Mouse (Mus musculus): Measurements from ENCODE around the gene Fam129a.

Fam129a gene

DNA sequence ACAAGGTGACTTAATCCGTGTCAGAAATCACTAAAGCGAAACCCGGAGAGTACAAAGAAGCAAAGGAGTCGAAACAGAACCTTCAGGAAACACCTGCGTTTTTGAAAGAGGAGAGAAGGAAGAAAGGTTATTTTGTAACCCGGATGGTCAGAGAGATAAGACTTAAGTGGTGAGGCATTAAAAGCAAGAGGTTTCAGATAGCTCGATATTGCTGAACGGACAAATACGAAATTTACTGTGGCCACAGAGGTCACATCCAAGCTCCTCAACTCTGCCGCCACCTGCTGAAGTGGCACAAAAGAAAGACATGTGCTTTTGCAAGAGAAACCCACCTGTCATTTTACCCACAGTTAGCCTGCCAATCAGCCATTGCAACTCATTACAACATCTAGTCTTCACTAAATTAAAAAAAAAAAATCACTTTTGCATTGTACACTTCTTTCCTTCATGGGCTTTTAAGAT is 183.1 kb downstream of the Fam129a start:
- DNase-seq: peak; percentile 25 to 26

GRCm38 (mm10) chr1:151754881-151755659 is 184.1 kb downstream of the Fam129a start, which contains the start of gene Edem3:
Gene Edem3 (plus strand): TSS chr1:151755371.
- DNase-seq: peak; percentile 92 to 96

- no peak for DNase-seq
Observed at GRCm38 (mm10) chr1:151755660-151756424, 184.9 kb downstream of the Fam129a start.

- no peak for DNase-seq
Observed at GRCm38 (mm10) chr1:151756425-151756728, 185.4 kb downstream of the Fam129a start.

GRCm38 (mm10) chr1:151758301-151758700 is 187.3 kb downstream of the Fam129a start:
- no peak for DNase-seq

- no peak for DNase-seq
Observed at GRCm38 (mm10) chr1:151758991-151759390, 188.0 kb downstream of the Fam129a start.

DNA sequence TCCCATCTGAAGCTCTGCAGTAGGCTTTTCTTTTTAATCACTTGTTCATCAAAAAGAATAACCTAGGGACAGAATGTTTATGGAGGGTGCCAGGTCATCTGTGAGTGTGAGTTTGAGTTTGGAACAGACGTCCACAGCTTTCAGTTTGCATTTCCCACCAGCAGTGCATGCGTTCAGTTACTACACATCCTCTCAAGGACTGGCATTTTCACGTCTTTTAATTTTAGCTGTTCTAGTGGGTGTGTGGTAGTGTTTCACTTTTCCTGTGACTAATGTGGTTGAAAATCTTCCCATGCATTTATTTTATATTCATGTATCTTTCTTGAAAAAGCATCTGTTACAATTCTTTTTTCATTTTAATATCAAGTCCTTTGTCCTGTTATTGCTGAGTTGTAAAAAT is 193.2 kb downstream of the Fam129a start:
- DNase-seq: no peak

GRCm38 (mm10) chr1:151766166-151766565 is 195.2 kb downstream of the Fam129a start:
- no peak for DNase-seq

GRCm38 (mm10) chr1:151766976-151767654 is 196.1 kb downstream of the Fam129a start:
- DNase-seq: no peak

DNA sequence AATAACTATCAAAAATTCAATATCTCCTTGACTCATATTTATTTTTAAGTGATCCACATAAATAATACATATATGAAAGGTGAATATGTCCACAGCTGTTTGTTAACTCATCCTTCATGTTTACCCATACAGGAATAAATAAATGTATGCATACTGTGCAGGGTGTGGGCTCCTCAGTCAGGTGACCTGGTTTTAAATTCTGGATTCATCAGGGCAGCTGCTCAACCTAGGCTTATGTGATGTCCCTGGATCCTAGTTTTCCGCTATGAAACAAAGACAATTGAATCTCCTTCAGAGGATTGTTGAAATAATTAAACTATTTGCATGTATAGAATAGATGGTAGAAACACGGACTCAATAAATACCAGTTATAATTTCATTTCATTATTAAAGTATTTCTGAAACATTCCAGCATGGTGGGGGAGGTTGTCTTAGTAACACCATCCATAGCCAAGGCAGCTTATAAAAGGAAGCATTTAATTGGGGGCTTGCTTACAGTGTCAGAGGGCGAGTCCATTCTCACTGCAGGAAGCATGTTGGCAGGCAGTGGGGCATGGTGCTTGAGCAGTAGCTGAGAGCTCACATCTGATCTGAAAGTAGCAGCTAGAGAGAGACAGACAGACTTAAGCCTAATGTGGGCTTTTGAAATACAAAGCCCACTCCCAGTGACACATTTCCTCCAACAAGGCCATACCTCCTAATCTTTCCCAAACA is 198.4 kb downstream of the Fam129a start:
- no peak for DNase-seq
